Mouse (Mus musculus) lung, adult 2 months (tissue): Measurements from ENCODE around the gene Ccdc102a.

Experiments used
- CTCF ChIP-seq: fragments of 200-500 bp; IDR thresholded peaks from 2 replicates; pipeline ENCODE4 v1.5.1; 2011; ENCODE audit warnings: mild to moderate bottlenecking, low read length, control low read depth; ENCODE audit not compliant: insufficient read depth
- POLR2A ChIP-seq: fragments of 200-500 bp; IDR thresholded peaks from 2 replicates; pipeline ENCODE4 v1.6.1; 2011; ENCODE audit warnings: low read depth, mild to moderate bottlenecking, control low read depth, low read length, borderline replicate concordance; ENCODE audit errors: extremely low read depth

DNA sequence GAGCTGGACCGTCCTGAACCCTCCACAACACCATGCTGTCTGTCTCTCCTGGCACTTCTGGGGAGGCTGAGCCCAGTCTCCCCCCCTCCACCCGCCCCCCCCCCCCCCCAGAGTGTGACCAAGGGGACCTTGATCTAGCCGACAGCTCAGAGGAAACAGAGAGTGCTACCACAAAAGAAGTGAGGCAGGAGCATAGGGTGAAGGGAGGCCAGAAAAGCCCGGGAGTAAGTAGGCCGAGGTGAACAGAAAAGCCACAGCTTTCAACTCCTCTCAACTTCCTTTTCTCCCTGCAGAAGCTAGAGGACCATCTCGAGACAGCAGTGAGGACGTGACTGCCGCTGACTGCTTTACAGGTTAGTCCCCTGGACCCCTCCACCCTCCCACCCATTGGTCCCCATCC is 5.5 kb upstream of the Ccdc102a start, which contains the start of gene Adgrg5:
- TF ChIP-seq POLR2A: no peak
- no peak for TF ChIP-seq CTCF
